Mouse (Mus musculus): ENCODE measurements around the gene Ptgis.

- TF ChIP-seq CTCF (conservative IDR thresholded peaks at IDR 0.05; ENCODE audit: low read length) (no peak), POU5F1 (IDR thresholded peaks at IDR 0.05; ENCODE audit: borderline replicate concordance, low read length) (no peak)
These were observed 22.8 kb upstream of the Ptgis start for GRCm38 (mm10) chr2:167263040-167263810.
